Mouse (Mus musculus): ENCODE measurements around the gene Mepce.
"Not testable (repeated sequence)": the region's sequence is repeated elsewhere in the genome, so short reads cannot be mapped to it uniquely, and the experiment has no call there.

The Mepce gene

DNA sequence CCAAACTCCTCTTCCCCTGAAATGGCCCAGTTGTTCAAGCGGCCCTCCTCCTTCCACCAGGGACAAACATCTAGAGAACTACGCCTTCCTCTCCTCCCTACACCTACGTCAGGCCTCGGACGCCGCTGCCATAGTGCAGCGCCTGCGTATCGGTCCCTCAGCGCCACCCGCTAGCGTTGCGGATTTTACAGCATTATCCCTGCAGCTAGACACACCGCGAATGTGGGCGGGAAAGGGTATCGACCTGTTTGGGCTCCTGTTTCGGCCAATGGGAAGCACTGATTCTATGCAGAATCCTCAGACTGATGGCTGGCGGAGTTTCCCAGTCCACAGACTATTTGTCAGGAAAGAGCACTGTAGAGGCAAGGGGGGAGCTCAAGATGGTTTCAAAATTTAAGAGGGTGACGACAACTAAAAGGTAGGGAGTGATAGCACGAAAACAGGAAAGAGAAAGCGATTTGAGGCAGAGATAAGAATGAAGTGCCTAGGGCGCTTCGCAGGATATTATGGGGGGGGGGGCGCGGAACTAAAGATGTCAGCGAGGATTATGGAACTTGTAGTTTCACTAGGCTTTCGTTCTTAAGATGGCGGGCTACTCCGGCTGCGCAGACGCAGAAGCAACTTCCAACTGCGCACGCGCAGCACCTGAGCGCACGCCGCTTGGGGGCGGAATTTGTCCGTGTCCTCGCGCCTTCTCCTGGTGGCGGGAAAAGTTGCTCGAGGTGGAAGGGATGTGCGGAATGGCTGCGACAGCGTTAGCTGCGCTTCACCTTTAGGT lies at the start of gene Mepce, which contains the start of gene Zcwpw1:
Mepce (minus strand) TSS at position 505 of the 778 bp plus-strand sequence.
Zcwpw1 (plus strand) TSS at position 648 of the 778 bp plus-strand sequence.
- peak; percentile 98 for DNase-seq

DNA sequence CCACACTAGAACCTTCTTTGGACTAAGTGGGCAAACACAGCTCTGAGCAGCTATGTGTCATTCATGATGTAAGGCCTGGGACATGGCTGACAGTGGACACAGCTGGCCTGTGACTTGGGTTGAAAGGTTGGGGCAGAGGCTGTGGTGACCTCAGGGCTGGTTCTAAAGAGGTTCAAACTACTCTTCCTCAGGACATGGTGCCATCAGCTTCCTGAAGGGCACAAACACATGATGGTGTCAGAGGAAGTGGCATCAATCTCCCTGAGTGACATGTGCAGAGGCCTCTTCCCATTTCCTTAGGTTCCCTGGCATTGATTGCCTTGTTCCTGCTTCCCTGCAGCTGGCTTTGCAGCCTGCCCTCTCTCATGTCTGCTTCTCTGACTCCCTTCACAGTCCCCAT lies 49.7 kb upstream of the Mepce start:
- not testable (repeated sequence) for DNase-seq

DNA sequence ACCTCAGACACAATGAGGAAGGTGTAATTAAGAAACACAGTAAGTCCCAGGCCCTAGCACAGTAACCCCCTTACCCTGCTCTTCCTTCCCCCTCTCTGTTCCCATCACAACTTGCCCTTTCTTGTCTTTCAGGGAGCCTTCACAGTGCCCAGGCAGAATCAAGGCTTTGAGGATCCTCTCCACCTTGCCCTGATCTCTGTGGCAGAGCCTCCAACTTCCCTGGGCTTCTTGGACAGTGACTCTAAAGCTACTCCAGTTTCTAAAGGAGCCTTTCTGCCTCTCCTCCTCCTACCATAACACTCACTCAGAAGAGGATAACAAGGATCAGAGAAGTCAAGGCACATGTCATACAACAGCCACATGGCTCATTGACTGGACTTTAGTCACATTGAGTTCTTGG lies 49.2 kb upstream of the Mepce start:
- no peak for DNase-seq

DNA sequence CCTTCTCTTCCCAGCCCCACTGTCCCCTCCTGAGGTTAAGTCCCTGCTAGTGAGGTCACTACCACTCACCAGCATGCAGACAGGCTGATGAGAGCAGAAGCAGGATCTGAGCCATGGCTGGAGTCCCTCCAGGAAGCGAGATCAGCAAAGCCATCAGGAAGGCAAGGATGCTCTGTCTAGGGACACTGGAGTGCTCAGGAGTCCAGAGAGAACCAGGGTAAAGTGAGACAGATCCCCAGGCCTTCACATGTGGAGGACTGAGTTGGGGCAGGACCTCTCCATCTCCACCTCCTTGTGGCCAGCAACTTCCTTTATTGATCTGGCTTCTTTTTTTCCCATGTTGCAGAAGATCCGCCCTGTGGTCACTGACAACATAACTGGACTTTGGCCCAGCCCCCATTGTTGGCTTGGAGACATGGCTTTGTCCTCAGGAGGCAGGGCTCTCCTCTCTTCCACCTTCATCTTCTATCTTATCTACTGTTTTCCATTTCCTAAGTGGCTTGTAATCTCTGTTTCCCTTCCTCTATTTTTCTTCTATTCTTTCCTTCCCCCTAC lies 48.6 kb upstream of the Mepce start, which contains the start of gene Pilra:
Pilra (minus strand) TSS at position 316 of the 555 bp plus-strand sequence.
- DNase-seq = not testable (repeated sequence)

DNA sequence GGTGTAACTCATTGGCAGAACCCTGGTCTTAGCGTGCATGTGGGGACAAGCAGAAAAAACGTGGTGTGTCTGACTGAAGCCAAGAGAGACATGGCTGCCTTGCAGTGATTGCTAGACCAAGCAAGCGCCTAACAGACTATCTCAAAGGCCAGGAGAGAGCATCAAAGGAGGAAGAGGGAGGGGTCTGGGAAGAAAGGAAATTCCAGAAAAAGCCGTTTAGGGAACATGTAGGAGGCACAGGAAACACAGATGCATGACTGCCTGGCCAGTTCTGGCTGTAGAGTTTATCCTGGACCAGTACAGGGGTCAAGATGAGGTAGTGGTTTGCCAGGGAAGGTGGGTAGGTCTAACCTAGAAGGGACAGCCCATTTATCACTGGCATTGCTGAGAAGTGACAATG lies 46.0 kb upstream of the Mepce start:
- no peak for DNase-seq

DNA sequence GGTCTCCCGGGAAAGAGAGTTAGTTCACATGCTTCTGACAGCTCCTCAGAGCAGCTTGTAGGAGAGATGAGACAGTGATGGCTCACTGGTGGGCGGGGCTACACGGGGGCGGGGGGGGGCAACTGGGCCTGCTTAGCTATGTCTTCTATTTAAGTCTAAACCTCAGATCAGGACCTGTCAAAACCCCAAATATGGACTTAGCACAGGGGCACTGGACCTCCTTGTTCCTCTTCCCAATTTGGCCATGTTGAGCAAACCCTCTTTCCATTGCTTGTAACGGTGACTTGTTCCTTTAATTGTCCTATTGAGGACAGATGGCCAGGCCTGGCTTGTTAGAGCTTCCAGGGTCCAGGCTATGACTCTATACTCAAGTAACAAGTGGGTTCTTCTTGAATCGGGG lies 44.1 kb upstream of the Mepce start:
- no peak for DNase-seq

DNA sequence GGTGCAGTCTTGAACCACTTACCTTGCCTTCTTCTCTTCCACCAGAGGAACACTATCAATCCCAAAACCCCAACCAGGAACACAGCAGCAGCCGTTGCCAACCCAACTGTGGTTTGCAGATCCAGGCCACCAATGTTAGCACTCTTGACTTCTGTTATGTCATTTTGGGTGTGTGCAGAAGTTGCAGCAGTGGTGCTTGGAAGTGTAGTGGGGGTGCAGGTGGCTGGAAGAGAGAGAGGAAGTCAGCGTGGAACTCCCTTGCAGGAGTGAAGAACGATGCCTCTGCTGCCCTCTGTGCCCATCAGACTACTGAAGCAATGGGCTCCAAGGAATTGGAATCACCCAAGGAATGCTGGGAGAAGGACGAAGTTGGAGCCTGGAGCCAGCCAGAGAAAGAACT lies 43.7 kb upstream of the Mepce start:
- DNase-seq = no peak

DNA sequence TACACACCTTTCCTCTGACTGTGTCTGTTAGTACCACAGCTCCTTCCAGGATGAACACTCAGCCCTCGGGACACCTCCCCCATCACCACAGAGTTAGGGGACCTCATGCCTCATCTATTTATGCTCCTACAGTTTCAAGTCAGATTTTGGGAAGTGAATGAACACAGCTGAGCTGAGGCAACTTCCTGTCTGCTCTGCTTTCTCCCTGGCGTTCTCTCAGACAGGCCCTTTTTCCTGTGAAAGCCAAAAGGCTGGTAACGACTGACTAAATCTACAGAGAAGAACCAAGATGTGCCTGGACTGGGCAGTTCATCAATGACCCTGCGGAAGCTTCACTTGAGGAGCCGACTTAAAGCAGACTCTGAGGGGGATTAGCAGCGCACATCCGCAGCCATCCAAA lies 42.8 kb upstream of the Mepce start:
- no peak for DNase-seq

DNA sequence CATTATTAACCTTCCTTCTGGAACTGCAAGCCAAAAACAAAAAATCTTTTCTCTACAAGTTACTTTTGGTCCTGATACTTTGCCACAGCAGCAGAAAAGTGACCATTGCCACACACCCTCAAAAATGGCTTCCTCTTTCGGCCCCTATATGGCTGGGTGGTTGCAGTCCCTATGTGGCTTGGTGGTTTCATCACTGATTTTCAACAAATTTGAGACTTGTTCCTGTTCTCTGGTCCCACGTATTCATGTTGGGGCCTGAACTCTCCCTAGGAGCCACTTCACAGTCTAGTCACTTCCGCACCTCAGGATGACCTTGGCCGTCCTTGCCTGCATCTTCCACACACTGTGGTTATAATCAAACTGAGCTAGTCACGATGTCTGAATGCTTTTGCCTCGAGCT lies 41.2 kb upstream of the Mepce start:
- no peak for DNase-seq

DNA sequence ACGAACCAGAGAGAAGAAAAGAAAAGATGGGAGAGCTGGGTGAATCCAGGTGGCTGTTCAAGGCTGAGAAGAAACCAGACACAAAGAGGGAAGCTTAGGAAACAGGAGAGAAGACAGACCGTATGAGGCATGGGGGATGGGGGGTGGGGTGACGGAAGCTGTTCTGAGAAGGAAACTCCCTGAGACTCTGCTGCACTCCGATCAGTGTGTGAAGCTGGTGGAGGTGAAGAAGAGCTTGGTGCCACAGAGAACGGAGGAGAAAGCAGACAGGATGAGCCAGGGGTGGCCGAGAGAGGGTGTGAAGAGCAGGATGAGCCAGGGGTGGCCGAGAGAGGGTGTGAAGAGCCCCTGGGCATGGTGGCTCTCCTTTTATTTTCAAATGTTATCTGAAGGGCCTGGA lies 39.0 kb upstream of the Mepce start:
- no peak for DNase-seq

DNA sequence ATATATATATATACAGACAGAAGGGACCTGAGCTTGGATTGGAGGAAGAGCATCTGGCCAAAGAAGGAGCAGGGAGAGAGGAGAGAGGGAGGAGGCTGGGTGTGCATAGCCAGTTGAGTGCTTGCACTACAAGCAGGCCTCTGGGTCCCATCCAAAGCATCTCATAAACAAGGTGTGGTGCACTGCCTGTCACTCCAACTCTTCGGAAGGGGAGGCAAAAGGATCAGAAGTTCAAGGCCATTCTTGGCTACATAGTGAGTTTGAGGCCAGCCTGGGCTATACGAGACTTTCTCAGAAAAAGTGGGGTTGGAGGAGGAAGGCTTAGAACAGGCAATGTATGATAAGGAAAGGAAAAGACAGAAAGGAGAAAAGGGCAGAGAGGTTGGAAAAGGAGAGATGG lies 38.5 kb upstream of the Mepce start:
- no peak for DNase-seq

DNA sequence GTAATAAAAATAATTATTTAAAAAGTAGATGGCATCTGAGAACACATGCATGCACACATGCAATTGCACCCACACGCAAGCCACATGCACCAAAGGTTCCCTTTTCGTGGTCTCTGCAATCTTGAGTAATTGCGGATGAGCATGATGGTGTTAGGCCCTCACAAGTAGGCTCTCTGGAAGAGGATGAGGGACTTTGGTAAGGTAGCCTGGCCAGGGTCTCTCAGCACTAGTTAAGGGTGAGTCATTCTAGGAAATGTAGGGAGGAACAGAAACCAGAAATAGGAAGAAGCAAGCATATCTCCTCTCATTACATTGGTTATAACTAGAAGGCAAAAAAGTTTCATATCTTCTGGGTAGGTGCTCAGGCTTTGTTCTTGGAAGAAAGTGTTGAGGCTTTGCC lies 37.6 kb upstream of the Mepce start:
- no peak for DNase-seq

DNA sequence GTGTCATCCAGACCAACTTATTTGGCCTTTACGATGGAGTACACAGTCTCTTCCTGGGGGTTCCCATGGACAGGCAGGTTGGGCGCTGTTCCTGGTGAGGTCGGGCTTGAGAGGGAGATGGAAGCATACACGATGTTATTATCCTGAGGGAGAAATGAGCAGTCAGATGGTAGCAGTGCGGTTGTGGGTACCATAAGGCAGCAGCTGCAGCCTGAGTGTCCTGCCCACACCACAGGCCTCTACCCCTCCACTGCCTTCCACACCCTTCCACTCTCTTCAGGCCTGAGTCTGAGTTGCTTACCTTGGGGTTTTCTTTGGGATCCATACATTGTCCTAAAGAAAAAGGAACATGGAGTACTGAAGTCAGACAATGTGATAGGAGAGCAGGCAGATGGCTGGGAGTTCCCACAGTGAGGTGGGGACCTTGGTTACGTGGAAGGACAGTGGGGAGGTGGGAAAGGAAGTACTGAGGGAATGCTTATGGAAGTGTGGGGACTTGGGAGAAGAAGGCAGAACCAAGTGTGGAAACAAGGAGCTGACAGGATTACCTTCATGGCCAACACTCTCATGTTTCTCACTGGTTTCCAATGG lies 36.1 kb upstream of the Mepce start:
- no peak for DNase-seq

DNA sequence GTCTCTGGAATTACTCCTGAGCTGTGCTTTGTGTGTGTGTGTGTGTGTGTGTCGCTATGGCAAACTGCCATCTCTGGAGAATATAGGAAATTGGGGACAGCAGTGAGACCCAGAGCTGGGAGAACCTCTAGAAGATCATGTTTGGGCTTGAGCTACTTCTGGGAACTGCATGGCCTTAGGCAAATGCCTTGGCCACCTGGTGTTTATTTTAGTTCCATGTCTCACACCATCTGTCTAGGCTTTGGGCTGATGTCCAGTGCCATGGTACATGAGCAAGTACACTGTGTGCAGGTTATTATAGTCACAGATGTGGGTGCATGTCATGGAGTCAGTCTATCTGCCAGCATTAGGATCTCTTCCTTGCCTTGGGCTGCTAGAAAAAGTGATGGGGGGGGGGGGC lies 35.1 kb upstream of the Mepce start:
- peak; percentile 20 to 28 for DNase-seq

DNA sequence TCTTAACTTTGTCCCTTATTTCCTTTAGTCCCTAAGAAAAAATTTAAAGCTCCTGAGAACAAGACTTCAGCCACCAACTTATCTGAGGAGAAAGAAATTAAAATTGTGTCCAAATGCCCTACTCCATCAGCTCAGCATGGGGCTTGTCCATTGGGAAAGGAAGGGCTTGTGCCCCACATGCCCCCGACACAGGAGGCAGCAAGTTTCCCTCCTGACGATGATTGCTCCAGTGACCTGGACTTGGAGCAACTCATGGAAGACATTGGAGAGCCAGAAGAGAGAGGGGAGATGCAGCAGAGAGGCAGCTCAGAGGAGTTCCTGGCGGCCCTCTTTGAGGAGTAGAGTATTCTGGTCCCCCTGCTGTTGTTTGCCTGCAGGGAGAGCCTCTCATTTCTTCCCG lies 34.7 kb upstream of the Mepce start:
- DNase-seq = no peak

DNA sequence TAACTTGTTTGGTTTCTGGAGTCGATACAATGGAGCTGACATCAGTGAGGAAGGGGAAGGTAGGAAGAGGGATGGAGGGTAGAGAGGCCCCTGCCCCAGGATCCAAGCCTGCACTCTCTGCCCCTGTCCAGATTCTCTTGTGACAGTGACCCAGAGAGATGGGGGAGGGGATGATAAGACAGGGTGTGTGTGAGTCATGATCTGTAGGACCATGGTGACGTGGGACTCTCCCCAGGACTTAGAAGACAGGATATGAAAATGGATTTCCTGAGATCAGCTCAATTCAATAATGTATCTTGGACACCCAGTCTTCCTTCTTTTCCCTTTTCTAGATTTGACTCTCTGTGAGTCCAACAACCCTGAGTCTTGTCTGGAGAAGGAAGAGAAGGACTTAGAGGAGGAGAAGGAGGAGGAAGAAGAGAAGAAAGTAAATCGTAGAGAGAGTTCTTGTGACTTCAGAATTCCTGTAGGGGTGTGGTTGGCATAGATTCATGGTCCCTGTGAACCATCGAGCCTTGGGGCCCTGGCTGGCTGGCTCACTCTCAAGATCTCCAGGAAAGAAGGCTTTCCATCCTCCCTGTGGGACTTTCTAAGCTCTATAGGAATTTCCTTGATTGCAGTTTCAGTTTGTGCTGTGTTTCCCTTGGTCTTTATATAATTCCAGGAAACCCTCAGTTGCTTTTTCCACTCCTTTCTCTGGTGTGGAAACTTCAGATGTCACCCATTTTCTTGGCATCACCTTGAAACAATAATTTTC lies 30.2 kb upstream of the Mepce start:
- DNase-seq = no peak

DNA sequence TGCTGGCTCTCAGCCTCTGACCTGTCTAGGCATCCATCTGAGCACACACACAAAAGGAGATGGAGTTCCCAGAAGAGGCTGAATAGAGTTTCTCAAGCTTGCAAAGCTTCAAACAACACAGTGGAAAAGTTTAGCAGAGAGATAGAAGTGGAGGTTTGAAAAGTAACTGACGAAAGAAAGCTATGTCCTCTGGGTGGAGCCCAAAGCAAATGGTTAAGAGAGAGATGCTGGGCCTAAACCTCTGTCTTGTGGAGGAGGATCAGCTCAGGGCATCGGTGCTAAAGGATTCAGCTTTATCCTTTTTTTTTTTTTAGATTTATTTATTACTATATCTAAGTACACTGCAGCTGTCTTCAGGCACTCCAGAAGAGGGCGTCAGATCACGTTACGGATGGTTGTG lies 20.9 kb upstream of the Mepce start:
- DNase-seq = no peak

DNA sequence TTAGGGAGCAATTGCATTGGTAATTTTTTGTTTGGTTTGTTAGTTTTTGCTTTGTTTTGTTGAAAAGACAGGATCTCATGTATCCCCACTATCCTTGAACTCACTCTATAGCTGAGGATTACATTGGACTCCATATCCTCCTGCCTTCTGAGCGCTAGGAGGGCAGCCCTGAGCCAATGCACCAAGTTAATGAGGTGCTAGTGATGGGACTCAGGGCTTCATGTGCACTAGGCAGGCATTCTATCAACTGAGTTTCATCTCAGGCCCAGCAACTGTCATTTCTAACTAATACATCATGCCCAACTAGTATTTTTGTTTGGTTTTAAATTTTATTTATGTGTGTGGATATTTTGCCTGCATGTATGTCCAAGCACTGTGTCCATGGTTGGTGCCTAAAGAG lies 18.7 kb upstream of the Mepce start:
- no peak for DNase-seq

DNA sequence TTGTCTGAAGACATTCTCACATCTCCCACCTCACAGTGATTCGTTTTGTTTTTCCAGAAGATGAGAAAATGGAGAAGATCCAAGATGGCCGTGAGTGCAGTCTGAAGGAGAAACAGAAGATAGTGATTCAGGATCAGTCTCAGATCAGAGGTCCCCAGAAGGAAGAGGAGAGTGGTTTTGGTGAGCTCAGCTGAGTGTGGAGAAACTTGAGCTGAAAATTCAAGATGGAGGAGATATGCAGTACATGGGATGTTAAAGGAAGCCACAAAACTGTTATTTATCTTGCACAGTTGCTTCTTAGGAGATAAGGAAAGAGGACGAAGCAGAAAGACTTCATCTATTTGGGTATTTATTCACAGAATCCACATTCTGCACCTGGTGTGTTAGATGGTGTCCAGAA lies 13.5 kb upstream of the Mepce start:
- DNase-seq = no peak

DNA sequence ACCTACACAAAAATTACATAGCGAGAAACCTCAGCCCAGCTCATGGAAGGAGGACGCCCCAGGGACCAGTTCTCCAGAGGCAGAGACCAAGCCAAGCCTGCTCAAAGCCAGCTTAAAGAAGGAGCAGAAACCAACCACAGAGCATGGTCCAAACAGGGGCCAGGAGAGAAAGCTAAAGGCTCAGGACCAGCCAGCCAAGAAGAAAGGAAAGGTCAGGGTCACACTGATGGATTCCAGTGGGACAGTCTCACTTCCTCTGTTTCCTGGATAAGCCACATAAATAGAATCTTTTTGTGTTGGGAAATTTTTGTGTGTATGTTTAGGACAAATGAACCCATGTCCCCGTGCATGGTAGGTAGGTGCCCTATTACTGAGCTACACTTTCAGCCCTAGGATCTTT lies 9.2 kb upstream of the Mepce start:
- no peak for DNase-seq

DNA sequence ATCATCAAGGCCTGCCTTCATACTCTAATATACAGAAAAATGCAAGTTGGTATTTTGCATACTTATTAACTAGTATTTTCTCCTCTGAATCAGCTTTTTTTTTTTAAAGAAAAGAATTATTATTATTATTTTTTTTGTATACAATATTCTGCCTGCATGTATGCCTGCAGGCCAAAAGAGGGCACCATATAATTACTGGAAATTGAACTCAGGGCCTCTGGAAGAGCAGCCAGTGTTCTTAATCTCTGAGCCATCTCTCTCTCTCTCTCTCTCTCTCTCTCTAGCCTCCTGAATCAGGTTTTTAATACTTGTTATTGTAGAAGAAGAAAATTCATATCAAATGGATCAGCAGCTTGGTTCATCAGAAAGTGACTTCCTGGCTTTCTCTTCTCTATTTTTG lies 4.1 kb upstream of the Mepce start:
- DNase-seq = no peak

DNA sequence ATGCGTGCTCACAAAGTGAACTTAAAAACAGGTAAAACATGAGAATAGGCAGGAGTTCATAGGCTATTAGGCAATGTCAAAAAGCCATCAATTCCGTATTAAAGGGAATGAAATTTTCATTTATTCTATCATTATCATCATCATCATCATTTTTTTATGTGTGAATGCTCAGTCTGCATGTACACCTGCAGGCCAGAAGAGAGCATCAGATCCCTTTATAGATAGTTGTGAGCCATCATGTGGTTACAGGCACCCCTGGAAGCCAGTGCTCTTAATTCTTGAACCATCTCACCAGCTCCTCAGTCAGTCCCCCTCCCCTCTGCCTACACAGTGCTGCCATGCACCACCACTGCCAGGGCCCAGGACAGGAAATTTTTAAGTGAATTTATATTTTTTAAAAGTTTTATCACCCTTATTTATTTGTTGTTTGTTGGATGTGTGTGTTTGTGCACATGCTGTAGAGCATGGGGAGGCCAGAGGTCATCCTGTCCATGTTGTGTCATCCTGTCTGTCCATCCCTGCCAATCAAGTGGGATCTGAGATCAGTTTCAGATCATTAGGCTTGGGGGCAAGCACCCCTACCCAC lies 1.6 kb upstream of the Mepce start:
- DNase-seq = no peak

DNA sequence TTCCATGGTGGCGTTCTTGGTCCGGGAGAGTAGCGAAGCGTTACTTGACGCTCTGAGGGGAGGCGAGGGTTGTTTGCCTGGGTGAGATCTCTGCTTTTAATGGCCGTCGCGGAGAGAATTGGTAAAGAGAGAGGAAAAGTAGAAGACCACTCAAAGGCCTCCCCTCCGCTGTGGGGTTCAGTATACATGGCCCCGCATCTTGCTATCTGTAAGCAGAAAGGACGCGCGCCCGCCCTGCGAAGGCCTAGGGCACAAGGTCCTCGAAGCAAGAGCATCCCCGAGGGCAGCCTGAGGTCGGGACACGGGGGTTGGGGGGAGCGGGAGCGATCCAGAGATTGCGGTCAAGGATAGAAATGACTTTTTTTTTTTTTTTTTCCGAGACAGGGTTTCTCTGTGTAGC lies 716 bp upstream of the Mepce start:
- peak; percentile 44 to 48 for DNase-seq
